Mouse (Mus musculus) cortical plate, adult 2 months (tissue): Measurements from ENCODE around the gene Stk11.

Experiments used
- CTCF ChIP-seq: fragments of 200-500 bp; IDR thresholded peaks from 2 replicates; pipeline ENCODE4 v1.5.1; 2011; ENCODE audit warnings: mild to moderate bottlenecking, control low read depth, low read length; ENCODE audit not compliant: insufficient read depth; ENCODE audit errors: extremely low read depth
- POLR2A ChIP-seq: fragments of 200-500 bp; IDR thresholded peaks from 2 replicates; pipeline ENCODE4 v1.6.1; 2011; ENCODE audit warnings: mild to moderate bottlenecking, low read length, control low read depth; ENCODE audit not compliant: insufficient read depth; ENCODE audit errors: extremely low read depth

DNA sequence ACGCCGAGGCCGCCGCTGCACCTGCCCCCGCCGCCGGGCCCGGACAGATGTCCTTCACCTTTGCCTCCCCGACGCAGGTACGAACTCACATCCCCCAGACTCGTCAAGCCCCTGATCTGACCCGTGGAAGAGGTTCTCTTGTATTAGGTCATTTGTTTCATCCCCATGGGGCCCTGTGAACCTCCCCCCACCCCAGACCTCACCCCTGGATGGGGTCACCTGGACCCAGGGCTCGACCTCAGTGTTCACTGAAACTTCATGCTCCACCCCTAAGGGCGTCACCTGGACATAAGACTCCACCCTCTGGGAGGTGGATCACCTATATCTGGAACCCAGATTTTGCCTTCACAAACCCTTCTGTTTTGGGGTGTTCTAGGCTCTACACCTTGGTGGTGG lies 26.9 kb downstream of the Stk11 start:
- TF ChIP-seq CTCF (no peak), POLR2A (no peak)
